Mouse (Mus musculus): ENCODE data around the gene Car9.

DNA sequence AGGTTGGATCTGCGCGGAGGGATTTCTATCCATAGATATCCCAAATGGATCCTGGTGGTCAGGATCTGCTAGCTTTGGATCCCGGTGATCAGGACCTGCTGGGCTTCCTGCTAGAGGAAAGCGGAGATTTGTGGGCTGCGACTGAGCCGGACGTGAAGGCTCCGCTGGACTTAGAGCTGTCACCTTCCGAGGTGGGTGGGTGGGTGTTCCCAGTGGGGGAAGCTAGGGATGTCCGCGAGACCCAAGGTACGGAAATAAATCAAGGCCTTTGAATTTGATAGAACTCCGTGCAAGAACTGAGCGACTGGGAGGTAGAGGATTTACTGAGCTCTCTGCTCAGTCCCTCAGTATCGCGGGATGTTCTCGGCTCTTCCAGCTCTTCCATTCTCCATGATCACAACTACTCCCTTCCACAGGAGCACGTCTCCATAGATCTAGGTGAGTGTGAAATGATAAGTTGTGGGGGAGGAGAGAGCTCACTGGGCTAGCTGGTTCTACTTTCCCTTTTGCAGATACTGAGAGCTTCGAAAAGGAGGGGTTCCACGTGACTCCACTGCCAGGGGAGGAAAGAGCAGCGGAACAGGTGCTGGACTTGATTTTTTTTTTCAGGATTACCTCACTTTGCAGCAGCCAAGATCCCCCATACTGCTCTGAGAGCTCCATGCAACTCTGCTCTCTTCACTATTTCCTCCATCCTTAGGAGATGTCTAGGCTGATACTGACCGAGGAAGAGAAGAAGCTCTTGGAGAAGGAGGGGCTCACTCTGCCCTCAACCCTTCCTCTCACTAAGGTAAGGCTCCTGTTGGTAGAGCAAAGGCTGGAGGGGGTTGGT lies 56.2 kb downstream of the Car9 start:
- TF ChIP-seq FLI1 (IDR thresholded peaks at IDR 0.05; ENCODE audit: low read length) (no peak), GATA1 (IDR thresholded peaks at IDR 0.05; ENCODE audit: borderline replicate concordance, low read length) (no peak)
